Mouse (Mus musculus) olfactory bulb, adult 2 months (tissue): ENCODE data around the gene Rassf10. TPM values are rescaled to one million over a fixed set of nuclear protein-coding genes. Genes with fewer than 3 reads are reported as not detected.
"Not testable (repeated sequence)": the region's sequence is repeated elsewhere in the genome, so short reads cannot be mapped to it uniquely, and the experiment has no call there.

ENCODE experiments used
- H3K27ac ChIP-seq: fragments of 200-500 bp; 2 replicates; pipeline ENCODE4 v1.5.1; 2012; ENCODE audit warnings: low read depth, low read length; ENCODE audit not compliant: insufficient read depth
- H3K4me1 ChIP-seq: fragments of 200-500 bp; 2 replicates; pipeline ENCODE4 v1.6.1; 2012; ENCODE audit warnings: low read length; ENCODE audit not compliant: control insufficient read depth, insufficient read depth
- H3K4me3 ChIP-seq: fragments of 200-500 bp; 2 replicates; pipeline ENCODE4 v1.5.1; 2012; ENCODE audit warnings: mild to moderate bottlenecking, low read depth, low read length, moderate library complexity; ENCODE audit not compliant: insufficient read depth
- CTCF ChIP-seq: fragments of 200-500 bp; IDR thresholded peaks from 2 replicates; pipeline ENCODE4 v1.5.1; 2012; ENCODE audit warnings: low read depth, mild to moderate bottlenecking, low read length, moderate library complexity; ENCODE audit not compliant: insufficient read depth
- POLR2A ChIP-seq: fragments of 200-500 bp; IDR thresholded peaks from 2 replicates; pipeline ENCODE4 v1.6.1; 2012; ENCODE audit warnings: mild to moderate bottlenecking, low read depth, low read length, moderate library complexity; ENCODE audit not compliant: insufficient read depth
- WGBS: fragments of 180-500 bp; shearing (Covaris S2); methylation state at CpG from one replicate; pipeline ENCODE4 v1.1.7; 2018; 5-methylcytosine and 5-hydroxymethylcytosine counted together
- polyA plus RNA-seq: library from polyadenylated mRNA; stranded (reverse); fragments of >200 nt; gene quantifications from 2 replicates; pipeline ENCODE4 v1.2.4, GENCODE M21; 2012; ENCODE audit warnings: low replicate concordance; ENCODE audit not compliant: missing spikeins, insufficient read depth, insufficient read length

Rassf10 gene
- polyA plus RNA-seq, 1 experiment, result not detected

GRCm38 (mm10) chr7:112922801-112923200 is 31.0 kb upstream of the Rassf10 start:
- no peak overlapping the region for H3K4me3 ChIP-seq
- WGBS, result 65% methylated on average over 4 of the region's 4 CpGs
- peaks cover 6% of the 10 kb centered on the region; the same call in 1 of the 2 replicates for H3K4me1 ChIP-seq
- TF ChIP-seq CTCF (no peak), POLR2A (no peak)
- no peak overlapping the region for H3K27ac ChIP-seq

DNA sequence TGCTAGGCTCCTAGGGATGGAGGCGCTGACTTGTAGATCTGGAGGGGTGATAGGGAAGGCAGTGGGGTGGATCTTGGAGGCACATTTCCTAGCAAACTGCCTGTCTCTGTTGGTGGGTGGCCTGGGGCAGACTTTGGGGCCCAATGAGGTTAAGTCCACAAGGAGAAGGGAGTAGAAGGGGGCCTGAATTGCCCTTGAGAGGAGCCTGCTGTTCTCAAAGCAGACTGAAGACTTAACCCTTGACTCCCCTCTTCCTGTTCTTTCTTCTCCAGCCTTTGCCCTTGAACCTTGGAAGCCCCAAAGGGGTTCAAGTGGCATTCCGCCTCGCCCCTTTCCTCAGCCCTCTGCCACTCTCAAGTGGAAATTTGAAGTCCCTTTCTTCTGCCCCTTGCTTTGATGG is 30.1 kb upstream of the Rassf10 start:
- Histone ChIP-seq H3K27ac (no peak overlapping the region), H3K4me3 (no peak overlapping the region), H3K4me1 (peaks cover under 1% of the 10 kb centered on the region; the same call in 1 of the 2 replicates)
- TF ChIP-seq POLR2A (no peak), CTCF (no peak)
- 95% methylated on average over 3 of the region's 3 CpGs for WGBS

DNA sequence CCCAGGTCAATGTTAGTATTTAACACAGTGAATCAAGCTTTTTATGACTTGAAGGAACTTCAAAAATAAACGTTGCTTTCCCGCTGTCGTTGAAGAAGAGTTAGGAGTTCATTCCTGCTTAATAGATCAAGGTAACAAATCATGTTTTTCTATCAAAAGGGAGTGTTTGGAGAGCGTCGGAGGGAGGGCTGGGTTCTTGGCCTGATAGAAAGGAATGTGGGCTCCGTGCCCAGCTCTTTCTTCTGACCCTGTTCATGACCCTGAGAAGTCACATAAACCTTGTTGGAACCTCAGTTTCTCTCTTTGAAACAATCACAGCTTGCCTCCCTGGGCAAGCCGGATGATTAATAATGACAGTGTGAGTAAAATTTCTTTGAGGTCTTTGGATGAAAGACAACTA is 23.1 kb upstream of the Rassf10 start:
- Histone ChIP-seq H3K4me3 (no peak overlapping the region), H3K4me1 (no peaks in the 10 kb centered on the region), H3K27ac (no peak overlapping the region)
- 64% methylated on average over 7 of the region's 7 CpGs for WGBS
- TF ChIP-seq CTCF (no peak), POLR2A (no peak)

- WGBS, result 95% methylated on average over 5 of the region's 5 CpGs
- not testable (repeated sequence) for H3K4me3 ChIP-seq
These were observed 17.9 kb upstream of the Rassf10 start for GRCm38 (mm10) chr7:112935876-112936275.

GRCm38 (mm10) chr7:112937089-112937488 is 16.7 kb upstream of the Rassf10 start:
- no peak overlapping the region for H3K4me3 ChIP-seq
- TF ChIP-seq POLR2A (no peak), CTCF (no peak)
- no peak overlapping the region for H3K27ac ChIP-seq
- H3K4me1 ChIP-seq, result no peaks in the 10 kb centered on the region
- WGBS, result 93% methylated on average over 8 of the region's 8 CpGs

More at GRCm38 (mm10) chr7:112935876-112936275, 17.9 kb upstream of the Rassf10 start:
- H3K4me1 ChIP-seq, H3K27ac ChIP-seq: not testable (repeated sequence)

- H3K27ac ChIP-seq, result no peak overlapping the region
- H3K4me3 ChIP-seq, result no peak overlapping the region
- WGBS, result 78% methylated on average over 5 of the region's 5 CpGs
- H3K4me1 ChIP-seq, result no peaks in the 10 kb centered on the region
- no peak for TF ChIP-seq POLR2A
- no peak for TF ChIP-seq CTCF
These were observed 14.8 kb upstream of the Rassf10 start for GRCm38 (mm10) chr7:112938959-112939358.

DNA sequence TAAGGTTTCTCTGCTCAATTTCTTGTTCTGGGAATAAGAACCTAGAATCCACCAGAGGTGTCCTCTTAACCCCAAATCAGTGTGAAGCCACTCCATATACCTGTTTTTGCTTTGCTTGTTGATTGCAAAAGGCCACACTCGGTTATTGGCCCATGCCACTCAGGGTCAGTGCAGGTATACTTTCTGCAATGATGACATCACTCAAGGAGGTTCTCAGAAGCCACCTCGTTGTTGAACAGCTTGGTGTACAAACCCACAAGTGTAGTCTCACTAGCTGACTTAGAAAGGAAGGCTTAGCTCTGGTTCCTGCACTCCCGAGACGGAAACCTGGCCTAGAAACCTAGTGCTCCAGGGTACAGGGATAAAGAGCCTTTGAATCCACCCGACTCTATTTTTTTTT is 11.2 kb upstream of the Rassf10 start:
- no peak overlapping the region for H3K4me3 ChIP-seq
- no peaks in the 10 kb centered on the region for H3K4me1 ChIP-seq
- no peak overlapping the region for H3K27ac ChIP-seq
- no peak for TF ChIP-seq CTCF
- TF ChIP-seq POLR2A, result no peak
- 74% methylated on average over 5 of the region's 5 CpGs for WGBS

GRCm38 (mm10) chr7:112943056-112943455 is 10.7 kb upstream of the Rassf10 start:
- TF ChIP-seq CTCF, result no peak
- TF ChIP-seq POLR2A, result no peak
- Histone ChIP-seq H3K4me3 (no peak overlapping the region), H3K4me1 (no peaks in the 10 kb centered on the region), H3K27ac (no peak overlapping the region)
- 87% methylated on average over 1 of the region's 1 CpGs for WGBS

- H3K27ac ChIP-seq, result no peak overlapping the region
- no peak for TF ChIP-seq CTCF
- TF ChIP-seq POLR2A, result no peak
- H3K4me3 ChIP-seq, result no peak overlapping the region
- 53% methylated on average over 6 of the region's 6 CpGs for WGBS
- H3K4me1 ChIP-seq, result no peaks in the 10 kb centered on the region
These were observed 7.1 kb upstream of the Rassf10 start for GRCm38 (mm10) chr7:112946706-112947105.

GRCm38 (mm10) chr7:112954351-112955102 is 765 bp downstream of the Rassf10 start:
- Histone ChIP-seq H3K27ac (no peak overlapping the region), H3K4me3 (peak overlapping the region; percentile 22), H3K4me1 (peaks cover 20% of the 10 kb centered on the region)
- TF ChIP-seq POLR2A (no peak), CTCF (no peak)
- WGBS, result under 1% methylated on average over 82 of the region's 82 CpGs
